Mouse (Mus musculus): ENCODE data around the gene Nphp4.
"Not testable (repeated sequence)": the region's sequence is repeated elsewhere in the genome, so short reads cannot be mapped to it uniquely, and the experiment has no call there.

Gene Nphp4

GRCm38 (mm10) chr4:152480426-152480825 is 3.9 kb downstream of the Nphp4 start:
- DNase-seq: no peak

GRCm38 (mm10) chr4:152488046-152488445 is 11.5 kb downstream of the Nphp4 start:
- no peak for DNase-seq

- no peak for DNase-seq
Observed at GRCm38 (mm10) chr4:152490311-152490710, 13.8 kb downstream of the Nphp4 start.

GRCm38 (mm10) chr4:152491250-152491899 is 14.9 kb downstream of the Nphp4 start:
- peak; percentile 80 for DNase-seq

GRCm38 (mm10) chr4:152494360-152494879 is 17.9 kb downstream of the Nphp4 start:
- DNase-seq: no peak

- DNase-seq: no peak
Observed at GRCm38 (mm10) chr4:152512221-152512925, 35.9 kb downstream of the Nphp4 start.

GRCm38 (mm10) chr4:152514884-152515283 is 38.4 kb downstream of the Nphp4 start:
- no peak for DNase-seq

- DNase-seq: no peak
Observed at GRCm38 (mm10) chr4:152519106-152519505, 42.6 kb downstream of the Nphp4 start.

GRCm38 (mm10) chr4:152520083-152520482 is 43.6 kb downstream of the Nphp4 start:
- DNase-seq: peak; percentile 61

- DNase-seq: no peak
Observed at GRCm38 (mm10) chr4:152532872-152533271, 56.4 kb downstream of the Nphp4 start.

- no peak for DNase-seq
Observed at GRCm38 (mm10) chr4:152539756-152540155, 63.2 kb downstream of the Nphp4 start.

GRCm38 (mm10) chr4:152541172-152541571 is 64.7 kb downstream of the Nphp4 start:
- no peak for DNase-seq

- no peak for DNase-seq
Observed at GRCm38 (mm10) chr4:152542447-152542846, 65.9 kb downstream of the Nphp4 start.

- no peak for DNase-seq
Observed at GRCm38 (mm10) chr4:152546481-152546880, 70.0 kb downstream of the Nphp4 start.

- DNase-seq: no peak
Observed at GRCm38 (mm10) chr4:152547886-152548663, 71.6 kb downstream of the Nphp4 start.

GRCm38 (mm10) chr4:152549507-152550202 is 73.1 kb downstream of the Nphp4 start:
- no peak for DNase-seq

- DNase-seq: no peak
Observed at GRCm38 (mm10) chr4:152550203-152550549, 73.7 kb downstream of the Nphp4 start.

GRCm38 (mm10) chr4:152553582-152554285 is 77.2 kb downstream of the Nphp4 start:
- no peak for DNase-seq

GRCm38 (mm10) chr4:152554421-152554820 is 77.9 kb downstream of the Nphp4 start:
- no peak for DNase-seq

- DNase-seq: not testable (repeated sequence)
Observed at GRCm38 (mm10) chr4:152555806-152556205, 79.3 kb downstream of the Nphp4 start.

- no peak for DNase-seq
Observed at GRCm38 (mm10) chr4:152558246-152558645, 81.7 kb downstream of the Nphp4 start.

GRCm38 (mm10) chr4:152568006-152568405 is 91.5 kb downstream of the Nphp4 start:
- no peak for DNase-seq
